Mouse (Mus musculus) limb, embryonic 12.5 days (tissue): ENCODE measurements at regions not wholly inside any gene's neighbourhood (a gene's known extent, or its start where the extent isn't known, plus 50 kb on each side); places are given as distances from the start of the nearest gene placed in this dataset.
"Not testable (repeated sequence)": the region's sequence is repeated elsewhere in the genome, so short reads cannot be mapped to it uniquely, and the experiment has no call there.

Experiments
- ATAC-seq: fragments of 200-750 bp; cut with Nextera tagmentation; 2 replicates; pipeline ENCODE4 v1.8.0; 2017; ENCODE audit warnings: low read depth, moderate TSS enrichment; ENCODE audit not compliant: insufficient number of reproducible peaks, insufficient read depth, low FRiP score, low TSS enrichment
- H3K27ac ChIP-seq: fragments of 300-500 bp; sonication (generic); 2 replicates; pipeline ENCODE4 v1.5.1; 2016; ENCODE audit warnings: mild to moderate bottlenecking, moderate library complexity
- H3K27me3 ChIP-seq: fragments of 300-500 bp; sonication (generic); 2 replicates; pipeline ENCODE4 v1.6.1; 2016; ENCODE audit warnings: mild to moderate bottlenecking, moderate library complexity
- H3K36me3 ChIP-seq: fragments of 300-500 bp; sonication (generic); 2 replicates; pipeline ENCODE4 v1.6.1; 2016; ENCODE audit warnings: mild to moderate bottlenecking, moderate library complexity
- H3K4me1 ChIP-seq: fragments of 300-500 bp; sonication (generic); replicated peaks from 2 replicates; pipeline ENCODE4 v1.6.1; 2016
- H3K4me2 ChIP-seq: fragments of 300-500 bp; sonication (generic); 2 replicates; pipeline ENCODE4 v1.6.1; 2016; ENCODE audit warnings: mild to moderate bottlenecking, moderate library complexity
- H3K4me3 ChIP-seq: fragments of 300-500 bp; sonication (generic); replicated peaks from 2 replicates; pipeline ENCODE4 v1.5.1; 2016; ENCODE audit warnings: mild to moderate bottlenecking
- H3K9ac ChIP-seq: fragments of 300-500 bp; sonication (generic); replicated peaks from 2 replicates; pipeline ENCODE4 v1.6.1; 2016; ENCODE audit warnings: mild to moderate bottlenecking, moderate library complexity
- H3K9me3 ChIP-seq: fragments of 300-500 bp; sonication (generic); 2 replicates; pipeline ENCODE4 v1.6.1; 2016; ENCODE audit warnings: mild to moderate bottlenecking, moderate library complexity
- WGBS: fragments of 180-500 bp; shearing (Covaris S2); methylation state at CpG from one replicate; pipeline ENCODE4 v1.1.7; 2016; 5-methylcytosine and 5-hydroxymethylcytosine counted together

DNA sequence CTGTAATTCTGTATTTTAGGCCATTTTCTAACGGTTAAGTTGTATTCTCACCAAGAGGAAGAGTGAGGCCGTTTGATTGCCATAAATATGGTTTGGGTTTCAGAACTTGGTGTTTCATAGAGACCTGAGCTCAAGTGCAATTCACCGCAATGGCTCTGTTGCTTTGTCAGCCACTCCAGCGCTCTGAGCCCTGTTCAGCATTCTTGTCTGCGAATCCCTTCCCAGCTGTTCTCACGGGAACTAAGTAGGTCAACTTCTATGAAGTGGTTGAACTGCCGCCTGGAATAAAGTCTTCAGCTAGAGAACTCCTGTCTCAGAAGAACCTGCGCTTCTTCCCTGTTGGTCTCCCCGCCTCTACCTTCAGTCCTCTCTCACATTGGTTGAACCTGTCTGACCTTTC lies 113.1 kb downstream of the Spata19 start:
- ATAC-seq, result no peak
- H3K4me1 ChIP-seq, result no peaks in the 10 kb centered on the region
- no peak overlapping the region for H3K9ac ChIP-seq
- H3K27me3 ChIP-seq, result no peaks in the 10 kb centered on the region
- H3K27ac ChIP-seq, result no peak overlapping the region
- H3K9me3 ChIP-seq, result no peaks in the 10 kb centered on the region
- H3K4me2 ChIP-seq, result no peak overlapping the region
- no peaks in the 10 kb centered on the region for H3K36me3 ChIP-seq
- 92% methylated on average over 9 of the region's 9 CpGs for WGBS
- no peak overlapping the region for H3K4me3 ChIP-seq

DNA sequence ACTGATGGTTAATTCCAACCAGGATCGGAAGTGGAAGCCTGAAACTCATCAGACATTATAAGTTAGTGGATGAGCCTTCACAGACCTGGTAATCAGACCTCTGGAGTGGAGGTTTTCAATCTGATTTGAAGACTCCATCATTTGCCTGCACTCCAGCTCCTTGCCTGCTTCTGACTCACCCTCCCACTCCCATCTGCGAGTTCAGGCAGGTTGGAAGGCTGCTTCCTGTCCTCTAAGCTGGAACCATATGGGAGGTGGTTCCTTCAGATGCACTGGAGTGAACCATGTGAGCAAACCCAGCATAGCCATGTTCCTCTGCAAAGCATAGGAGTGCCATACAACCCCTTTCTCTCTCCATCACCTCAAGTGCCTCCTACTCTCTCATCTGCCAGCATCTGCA lies 114.6 kb downstream of the Spata19 start:
- H3K36me3 ChIP-seq, result no peaks in the 10 kb centered on the region
- H3K27me3 ChIP-seq, result no peaks in the 10 kb centered on the region
- no peaks in the 10 kb centered on the region for H3K4me1 ChIP-seq
- ATAC-seq, result no peak
- WGBS, result 67% methylated on average over 2 of the region's 2 CpGs
- H3K4me2 ChIP-seq, result no peak overlapping the region
- H3K9ac ChIP-seq, result no peak overlapping the region
- no peak overlapping the region for H3K4me3 ChIP-seq
- H3K9me3 ChIP-seq, result no peaks in the 10 kb centered on the region
- no peak overlapping the region for H3K27ac ChIP-seq

GRCm38 (mm10) chr9:27515427-27516110 lies 119.0 kb downstream of the Spata19 start:
- H3K9me3 ChIP-seq, result no peaks in the 10 kb centered on the region
- ATAC-seq, result no peak
- no peak overlapping the region for H3K4me3 ChIP-seq
- no peak overlapping the region for H3K4me2 ChIP-seq
- no peak overlapping the region for H3K27ac ChIP-seq
- H3K4me1 ChIP-seq, result 0 out of 2 replicates have a peak, but pooled peaks cover 3% of the 10 kb centered on the region
- WGBS, result 86% methylated on average over 4 of the region's 4 CpGs
- H3K36me3 ChIP-seq, result no peaks in the 10 kb centered on the region
- H3K9ac ChIP-seq, result no peak overlapping the region
- peaks cover 4% of the 10 kb centered on the region for H3K27me3 ChIP-seq

DNA sequence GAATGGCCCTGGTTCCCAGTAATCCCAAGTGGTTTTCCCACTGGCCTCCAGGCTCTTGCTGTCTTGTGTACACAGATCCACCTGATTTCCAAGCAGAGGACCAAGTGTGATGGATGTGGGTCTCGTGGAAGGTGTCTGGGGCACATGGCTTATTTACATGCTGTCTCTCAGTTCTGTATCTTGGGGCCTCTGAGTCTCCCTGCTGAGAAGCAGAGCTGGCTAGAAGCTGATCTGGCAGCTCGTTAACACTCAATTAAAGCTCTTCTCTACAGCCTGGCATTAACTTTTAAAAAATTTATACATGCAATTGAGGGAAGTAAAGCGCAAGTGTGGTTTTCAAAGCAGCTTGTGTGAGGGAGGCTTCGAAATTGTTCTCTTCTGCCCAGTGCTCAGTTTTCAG lies 121.4 kb downstream of the Spata19 start:
- WGBS, result 22% methylated on average over 4 of the region's 4 CpGs
- no peak for ATAC-seq

DNA sequence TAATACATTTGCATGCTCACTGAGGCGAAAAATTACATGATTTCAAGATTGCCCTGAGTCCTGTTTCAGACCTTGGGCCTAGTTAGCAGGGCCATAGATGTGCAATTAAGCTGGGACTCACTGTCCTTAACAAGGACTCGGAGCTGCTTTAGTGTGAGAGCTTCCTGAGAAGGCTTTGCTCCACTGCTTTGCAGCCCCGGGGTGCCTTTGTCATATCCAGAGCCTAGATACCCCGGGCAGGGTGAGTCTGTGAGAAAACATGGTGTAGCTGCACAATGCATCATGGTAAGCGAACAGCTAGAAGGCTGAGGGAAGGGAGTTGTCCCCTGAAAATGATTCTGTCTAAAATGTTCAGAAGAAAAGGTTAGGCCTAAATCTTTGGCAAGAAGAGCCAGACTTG lies 123.1 kb downstream of the Spata19 start:
- WGBS, result 71% methylated on average over 5 of the region's 5 CpGs
- Histone ChIP-seq H3K27me3 (peaks cover 10% of the 10 kb centered on the region), H3K27ac (no peak overlapping the region), H3K4me1 (0 out of 2 replicates have a peak, but pooled peaks cover 3% of the 10 kb centered on the region), H3K4me2 (no peak overlapping the region), H3K36me3 (no peaks in the 10 kb centered on the region), H3K9ac (no peak overlapping the region), H3K9me3 (no peaks in the 10 kb centered on the region), H3K4me3 (no peak overlapping the region)
- no peak for ATAC-seq

More for the DNA sequence above, 121.4 kb downstream of the Spata19 start:
- H3K27ac ChIP-seq, result no peak overlapping the region
- 0 out of 2 replicates have a peak, but pooled peaks cover 3% of the 10 kb centered on the region for H3K4me1 ChIP-seq
- peaks cover 4% of the 10 kb centered on the region for H3K27me3 ChIP-seq
- H3K4me3 ChIP-seq, result no peak overlapping the region
- H3K9me3 ChIP-seq, result no peaks in the 10 kb centered on the region
- H3K9ac ChIP-seq, result no peak overlapping the region
- H3K36me3 ChIP-seq, result no peaks in the 10 kb centered on the region
- no peak overlapping the region for H3K4me2 ChIP-seq

- Histone ChIP-seq H3K27me3 (peaks cover 10% of the 10 kb centered on the region), H3K4me2 (no peak overlapping the region), H3K9ac (no peak overlapping the region), H3K9me3 (no peaks in the 10 kb centered on the region), H3K4me1 (0 out of 2 replicates have a peak, but pooled peaks cover 3% of the 10 kb centered on the region), H3K27ac (no peak overlapping the region), H3K4me3 (no peak overlapping the region), H3K36me3 (no peaks in the 10 kb centered on the region)
- ATAC-seq, result no peak
- WGBS, result 76% methylated on average over 3 of the region's 3 CpGs
Measured at GRCm38 (mm10) chr9:27521181-27521580, 124.6 kb downstream of the Spata19 start.

GRCm38 (mm10) chr9:27526681-27527080 lies 130.1 kb downstream of the Spata19 start:
- WGBS, result 87% methylated on average over 3 of the region's 3 CpGs
- no peak for ATAC-seq

DNA sequence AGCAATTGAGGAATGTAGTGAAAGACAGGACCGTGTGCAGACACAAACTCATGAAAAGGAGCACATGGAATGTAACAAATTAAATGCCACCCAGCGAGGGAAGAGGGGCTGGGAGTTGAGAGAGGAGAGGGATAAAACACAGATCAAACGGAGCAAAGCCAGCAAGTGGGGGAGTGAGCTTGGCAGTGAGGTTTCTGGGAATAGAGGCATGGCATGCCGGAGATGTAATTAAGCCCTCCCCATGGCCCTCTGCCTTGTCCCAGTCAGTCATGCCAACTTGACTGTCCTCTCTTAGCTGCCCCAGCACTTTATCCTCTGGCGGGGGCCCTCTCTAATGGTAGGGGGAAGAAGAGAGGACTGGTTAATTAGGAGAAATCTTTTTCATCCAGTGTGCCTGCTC lies 141.9 kb downstream of the Spata19 start:
- Histone ChIP-seq H3K9me3 (no peaks in the 10 kb centered on the region), H3K27ac (no peak overlapping the region), H3K27me3 (peaks cover 4% of the 10 kb centered on the region; the same call in 1 of the 2 replicates), H3K4me1 (no peaks in the 10 kb centered on the region), H3K9ac (no peak overlapping the region), H3K36me3 (no peaks in the 10 kb centered on the region), H3K4me2 (no peak overlapping the region), H3K4me3 (no peak overlapping the region)
- WGBS, result 27% methylated on average over 5 of the region's 5 CpGs
- ATAC-seq, result no peak

More at GRCm38 (mm10) chr9:27526681-27527080, 130.1 kb downstream of the Spata19 start:
- H3K27me3 ChIP-seq, result peaks cover 6% of the 10 kb centered on the region; the same call in 1 of the 2 replicates
- no peak overlapping the region for H3K4me2 ChIP-seq
- H3K27ac ChIP-seq, result no peak overlapping the region
- no peaks in the 10 kb centered on the region for H3K36me3 ChIP-seq
- H3K9me3 ChIP-seq, result no peaks in the 10 kb centered on the region
- H3K4me3 ChIP-seq, result no peak overlapping the region
- no peaks in the 10 kb centered on the region for H3K4me1 ChIP-seq
- no peak overlapping the region for H3K9ac ChIP-seq

- no peaks in the 10 kb centered on the region for H3K4me1 ChIP-seq
- no peak overlapping the region for H3K4me3 ChIP-seq
- 68% methylated on average over 2 of the region's 2 CpGs for WGBS
- no peak overlapping the region for H3K4me2 ChIP-seq
- H3K9ac ChIP-seq, result no peak overlapping the region
- no peaks in the 10 kb centered on the region for H3K9me3 ChIP-seq
- H3K27me3 ChIP-seq, result 0 out of 2 replicates have a peak, but pooled peaks cover 4% of the 10 kb centered on the region
- no peaks in the 10 kb centered on the region for H3K36me3 ChIP-seq
- no peak for ATAC-seq
- H3K27ac ChIP-seq, result no peak overlapping the region
Measured at GRCm38 (mm10) chr9:27541585-27542151, 145.1 kb downstream of the Spata19 start.

- not testable (repeated sequence) for H3K4me2 ChIP-seq, H3K4me3 ChIP-seq, H3K27ac ChIP-seq, H3K9ac ChIP-seq, H3K36me3 ChIP-seq, ATAC-seq, H3K9me3 ChIP-seq, H3K4me1 ChIP-seq, H3K27me3 ChIP-seq
Measured at GRCm38 (mm10) chr9:27554697-27555096, 158.1 kb downstream of the Spata19 start.

DNA sequence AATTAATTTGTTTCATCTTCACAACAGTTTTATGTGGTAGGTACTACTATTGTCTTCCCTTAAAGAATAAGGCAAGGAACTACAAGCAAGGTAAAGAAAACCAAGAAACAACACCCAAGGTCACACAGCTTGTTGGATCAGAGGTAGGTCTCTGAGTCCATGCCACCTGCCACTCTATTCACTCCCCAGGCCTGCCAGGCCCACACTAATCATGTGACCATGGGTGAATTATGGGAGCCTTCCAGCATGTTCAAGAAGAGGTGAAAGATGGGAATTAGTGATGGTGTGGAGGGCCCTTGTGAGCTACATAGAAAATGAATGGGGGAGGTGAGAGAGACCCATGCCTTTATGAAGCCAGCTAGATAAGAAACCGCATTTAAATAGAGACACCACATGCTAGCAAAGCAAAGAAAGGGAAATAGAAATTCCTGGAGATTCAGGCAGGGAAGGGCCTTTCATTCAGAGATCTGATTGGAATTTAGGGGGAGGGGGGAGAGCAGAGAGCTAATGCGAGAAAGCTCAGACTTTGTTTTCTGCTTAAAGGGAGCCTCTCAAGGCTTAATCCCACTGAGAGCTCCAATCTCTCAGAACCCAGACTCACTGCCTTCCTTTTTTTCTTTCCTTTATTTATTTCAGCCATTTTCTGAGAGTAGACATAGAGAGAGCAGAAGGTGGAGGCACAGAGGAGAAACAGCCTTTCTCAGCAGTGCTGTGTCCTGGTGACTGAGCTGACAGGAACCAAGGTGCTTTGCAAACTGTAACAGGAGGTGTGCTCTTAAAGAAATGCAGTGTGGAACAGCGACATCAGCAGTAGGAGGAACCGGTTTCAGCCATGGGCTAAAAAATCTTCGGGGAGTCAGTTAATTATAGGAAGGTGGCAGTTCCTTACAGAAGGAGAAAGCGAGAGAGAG lies 160.0 kb downstream of the Spata19 start:
- no peak for ATAC-seq
- no peaks in the 10 kb centered on the region for H3K36me3 ChIP-seq
- no peak overlapping the region for H3K9ac ChIP-seq
- peaks cover 8% of the 10 kb centered on the region; the same call in 1 of the 2 replicates for H3K27me3 ChIP-seq
- H3K27ac ChIP-seq, result no peak overlapping the region
- no peak overlapping the region for H3K4me3 ChIP-seq
- H3K9me3 ChIP-seq, result no peaks in the 10 kb centered on the region
- H3K4me2 ChIP-seq, result no peak overlapping the region
- no peaks in the 10 kb centered on the region for H3K4me1 ChIP-seq
- 31% methylated on average over 6 of the region's 6 CpGs for WGBS
